36 mouse cellular contexts compared by ENCODE assay signal in the genomic region with DNA sequence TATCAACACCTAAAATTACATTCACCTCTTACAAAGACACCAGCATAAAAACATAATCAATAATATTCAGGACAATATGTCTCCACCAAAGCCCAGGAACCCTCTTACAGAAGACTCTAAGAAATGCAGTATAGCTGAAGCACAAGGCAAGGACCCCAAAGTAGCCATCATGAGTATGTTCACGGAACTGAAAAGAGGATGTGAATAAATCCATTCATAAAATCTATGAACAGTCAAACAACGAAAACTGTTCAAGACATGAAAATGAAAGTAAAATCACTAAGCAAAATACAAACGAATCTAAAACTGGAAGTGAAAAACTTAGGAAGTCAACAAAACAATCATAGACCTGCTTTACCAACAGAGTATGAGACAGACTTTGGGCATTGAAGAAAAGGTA. TPM values are rescaled to one million over a fixed set of nuclear protein-coding genes. Genes with fewer than 3 reads are reported as not detected.
DNase-seq lines count a peak whose midpoint lies in the region; ATAC-seq and TF ChIP-seq lines count a peak whose summit lies in the region.
"Had no signal": no experiment of that assay in that cellular context is flagged by ENCODE, and none has a peak within 500 bp of the region (broad histone marks: within the 10 kb centered on the region; RNA-seq: fewer than 3 reads in every experiment).

No protein-coding gene starts in this region.

- dilution Hi-C loops in CH12.LX (cut with MboI; ENCODE audit: extremely low pct_ligation_motif_present, extremely low pct_unique_long_range_greater_than_20kb, low sequenced_read_pairs) = no loop called here

- no peak overlapping the region for H3K27ac ChIP-seq in CH12.LX (ENCODE audit: insufficient read depth, low read depth)
- no peak overlapping the region for H3K27ac ChIP-seq in intestine, postnatal 0 days (ENCODE audit: low read depth, low read length)
- H3K27ac ChIP-seq: hindbrain, embryonic 13.5 days; limb, embryonic 10.5 days; limb, embryonic 15.5 days; liver, embryonic 15.5 days; midbrain, embryonic 13.5 days had no signal

- H3K4me3 ChIP-seq in CH12.LX (replicated peaks in 1 of 3; ENCODE audit: low read depth in 2 of 3, low read length in 2 of 3, poor library complexity in 1 of 3) = no peak overlapping the region
- H3K4me3 ChIP-seq in intestine, postnatal 0 days (ENCODE audit: low read depth, low read length) = no peak overlapping the region
- H3K4me3 ChIP-seq: erythroblast, embryonic 14.5 days; hindbrain, embryonic 13.5 days; limb, embryonic 10.5 days; limb, embryonic 15.5 days; liver, embryonic 15.5 days; midbrain, embryonic 13.5 days had no signal

- no peak overlapping the region for H3K9ac ChIP-seq in CH12.LX (ENCODE audit: insufficient read depth, low read depth)
- H3K9ac ChIP-seq in intestine, postnatal 0 days (ENCODE audit: low read depth, low read length) = no peak overlapping the region
- H3K9ac ChIP-seq: forebrain, postnatal 0 days; hindbrain, embryonic 13.5 days; limb, embryonic 15.5 days; liver, embryonic 15.5 days; lung, embryonic 14.5 days; midbrain, embryonic 13.5 days had no signal

- TF ChIP-seq EP300 in CH12.LX (IDR thresholded peaks at IDR 0.05; ENCODE audit: low read length) = peak; percentile 98

- peak overlapping the region; percentile 75 for H3K4me2 ChIP-seq in CH12.LX (ENCODE audit: insufficient read depth, low read depth, poor library complexity, severe bottlenecking)
- H3K4me2 ChIP-seq in intestine, postnatal 0 days (replicated peaks; ENCODE audit: low read depth) = no peak overlapping the region
- H3K4me2 ChIP-seq: heart, embryonic 11.5 days; hindbrain, embryonic 13.5 days; limb, embryonic 15.5 days; liver, embryonic 15.5 days; lung, embryonic 14.5 days; midbrain, embryonic 13.5 days had no signal

- TF ChIP-seq POLR2A in CH12.LX (IDR thresholded peaks at IDR 0.05; ENCODE audit: low read depth, low read length) = no peak

- TF ChIP-seq RAD21 in CH12.LX (IDR thresholded peaks at IDR 0.05; ENCODE audit: low read depth, low read length) = no peak; the same call in 1 of the 2 replicates

- in situ Hi-C loops in CH12.LX (cut with MboI; ENCODE audit: low pct_ligation_motif_present, low pct_unique_long_range_greater_than_20kb, low sequenced_read_pairs) = loop anchor here (5.0 to 25.0 kb wide), 4 partner anchors 53 to 654 kb away; a partner anchor contains a TSS

- no peaks in the 10 kb centered on the region for H3K27me3 ChIP-seq in CH12.LX (replicated peaks)
- no peaks in the 10 kb centered on the region for H3K27me3 ChIP-seq in intestine, postnatal 0 days (replicated peaks; ENCODE audit: control insufficient read depth, insufficient read depth, low read length)
- H3K27me3 ChIP-seq: hindbrain, embryonic 13.5 days; limb, embryonic 15.5 days; liver, embryonic 15.5 days; midbrain, embryonic 13.5 days had no signal

- H3K9me3 ChIP-seq in CH12.LX (replicated peaks; ENCODE audit: low read length) = no peaks in the 10 kb centered on the region
- H3K9me3 ChIP-seq in intestine, postnatal 0 days (ENCODE audit: control insufficient read depth) = no peaks in the 10 kb centered on the region
- H3K9me3 ChIP-seq: G1E; hindbrain, embryonic 13.5 days; limb, embryonic 10.5 days; limb, embryonic 15.5 days; liver, embryonic 15.5 days; midbrain, embryonic 13.5 days had no signal

- H3K36me3 ChIP-seq in CH12.LX (replicated peaks in 1 of 2; ENCODE audit: control insufficient read depth in 1 of 2, insufficient read depth in 1 of 2, low read length in 1 of 2) = no peaks in the 10 kb centered on the region
- H3K36me3 ChIP-seq in intestine, postnatal 0 days (ENCODE audit: control insufficient read depth, insufficient read depth) = no peaks in the 10 kb centered on the region
- H3K36me3 ChIP-seq: G1E; hindbrain, embryonic 13.5 days; limb, embryonic 10.5 days; limb, embryonic 15.5 days; liver, embryonic 15.5 days; midbrain, embryonic 13.5 days had no signal

- no peaks in the 10 kb centered on the region for H3K79me2 ChIP-seq in CH12.LX (replicated peaks; ENCODE audit: control insufficient read depth, extremely low read depth, insufficient read depth, poor library complexity, severe bottlenecking)

- no peak for TF ChIP-seq CTCF in CH12.LX (conservative IDR thresholded peaks at IDR 0.05 in 1 of 2, IDR thresholded peaks at IDR 0.05 in 1 of 2; ENCODE audit: low read depth in 2 of 2, low read length in 2 of 2)
- no peak for TF ChIP-seq CTCF in intestine, postnatal 0 days (IDR thresholded peaks at IDR 0.05; ENCODE audit: low read depth)

- H3K4me1 ChIP-seq in CH12.LX (ENCODE audit: control insufficient read depth in 1 of 2, insufficient read depth in 2 of 2) = peaks cover 10 to 52% of the 10 kb centered on the region in 2 experiments; a peak in 3 of 4 replicates
- H3K4me1 ChIP-seq in intestine, postnatal 0 days (replicated peaks; ENCODE audit: control insufficient read depth, insufficient read depth, low read length) = 0 out of 2 replicates have a peak, but pooled peaks cover 6% of the 10 kb centered on the region
- H3K4me1 ChIP-seq: hindbrain, embryonic 13.5 days; limb, embryonic 15.5 days; liver, embryonic 15.5 days; midbrain, embryonic 13.5 days had no signal

- WGBS in intestine, postnatal 0 days = 75% methylated on average over 3 of the region's 3 CpGs

- ATAC-seq in monocyte, adult 5-6 weeks (replicated peaks; ENCODE audit: insufficient number of reproducible peaks, low FRiP score, low TSS enrichment, poor library complexity, severe bottlenecking) = peak; percentile 42; the same call in 1 of the 2 replicates
- no peak for ATAC-seq in intestine, postnatal 0 days
- ATAC-seq: forebrain, postnatal 0 days; midbrain, embryonic 13.5 days had no signal

- peak; percentile 5 for DNase-seq in 416B (ENCODE audit: low read depth)
- DNase-seq in CH12.LX (ENCODE audit: extremely low read depth) = peak; percentile 61
- DNase-seq in induced T-regulatory cell, adult 2 months (ENCODE audit: low read depth) = peak; percentile 41
- no peak for DNase-seq in cerebellum, adult 18-20 months
- DNase-seq in right cerebral cortex, adult 18-20 months = no peak
- DNase-seq: adrenal gland, postnatal 14 days; cerebellum, adult 11 months; cerebellum, postnatal 10 days; forebrain, postnatal 0 days; gastrocnemius, postnatal 10 days; heart, adult 18-20 months; heart, postnatal 36 days; kidney, adult 18-20 months; kidney, postnatal 4 days; lung, embryonic 14.5 days; lung, postnatal 14 days; retina, postnatal 1 day; right cerebral cortex, postnatal 25 days; thymus, postnatal 14 days had no signal

TF ChIP-seq in CH12.LX, 34 proteins besides CTCF, POLR2A, EP300 and RAD21 (continues in another document):
- TF ChIP-seq ZKSCAN1 (IDR thresholded peaks at IDR 0.05; ENCODE audit: borderline replicate concordance, low read depth, low read length) = no peak
- TF ChIP-seq KAT2A (IDR thresholded peaks at IDR 0.05; ENCODE audit: insufficient replicate concordance, low read length) = 0 out of 2 replicates have a peak, but pooled peaks have one; percentile 29
- TF ChIP-seq USF1 (IDR thresholded peaks at IDR 0.05; ENCODE audit: low read depth, low read length) = no peak
- TF ChIP-seq BHLHE40 (IDR thresholded peaks at IDR 0.05; ENCODE audit: low read depth, low read length) = peak; percentile 68
- TF ChIP-seq HCFC1 (IDR thresholded peaks at IDR 0.05; ENCODE audit: low read depth, low read length) = peak; percentile 27; the same call in 1 of the 2 replicates
- 0 out of 2 replicates have a peak, but pooled peaks have one; percentile 23 for TF ChIP-seq ZNF384 (IDR thresholded peaks at IDR 0.05; ENCODE audit: low read depth, low read length)
- no peak for TF ChIP-seq UBTF (IDR thresholded peaks at IDR 0.05; ENCODE audit: low read depth, low read length)
- TF ChIP-seq PAX5 (IDR thresholded peaks at IDR 0.05; ENCODE audit: low read length) = no peak
- no peak for TF ChIP-seq ELF1 (IDR thresholded peaks at IDR 0.05; ENCODE audit: low read depth, low read length)
- peak; percentile 72; the same call in 1 of the 2 replicates for TF ChIP-seq MEF2A (IDR thresholded peaks at IDR 0.05; ENCODE audit: borderline replicate concordance, low read depth, low read length)
- peak; percentile 95 for TF ChIP-seq IRF4 (IDR thresholded peaks at IDR 0.05; ENCODE audit: low read depth, low read length)
- TF ChIP-seq RCOR1 (conservative IDR thresholded peaks at IDR 0.05; ENCODE audit: low read depth, low read length) = peak; percentile 85; the same call in 1 of the 2 replicates
- TF ChIP-seq MAFK (IDR thresholded peaks at IDR 0.05; ENCODE audit: insufficient replicate concordance, low read length) = 0 out of 2 replicates have a peak, but pooled peaks have one; percentile 60
- peak; percentile 91 for TF ChIP-seq ETS1 (conservative IDR thresholded peaks at IDR 0.05; ENCODE audit: low read depth, low read length)
- TF ChIP-seq TCF12 (IDR thresholded peaks at IDR 0.05; ENCODE audit: low read depth, low read length) = peak; percentile 38; the same call in 1 of the 2 replicates
- no peak for TF ChIP-seq POLR2AphosphoS2 (IDR thresholded peaks at IDR 0.05; ENCODE audit: low read depth, low read length)
- 0 out of 2 replicates have a peak, but pooled peaks have one; percentile 29 for TF ChIP-seq MAZ (IDR thresholded peaks at IDR 0.05; ENCODE audit: low read depth, low read length)
- peak; percentile 75 for TF ChIP-seq CHD2 (IDR thresholded peaks at IDR 0.05; ENCODE audit: low read length)
- TF ChIP-seq SMC3 (IDR thresholded peaks at IDR 0.05; ENCODE audit: low read depth, low read length) = no peak
- TF ChIP-seq MYC (IDR thresholded peaks at IDR 0.05; ENCODE audit: low read depth, low read length) = no peak
- TF ChIP-seq NRF1 (IDR thresholded peaks at IDR 0.05; ENCODE audit: low read depth, low read length) = no peak

RNA-seq across cellular contexts. Expression of a gene that starts 10.2 kb away (rescaled TPM):
- total RNA-seq in CH12.LX (2012; rRNA removed) (not detected in 2 replicates), CH12.LX (2014; rRNA removed) (not detected in 2 replicates)
- polyA plus RNA-seq in CH12.LX (2012; ENCODE audit: insufficient read length, low read depth) = 0.27 TPM in 1 of 2 replicates, not detected in the other
- 2.3 TPM in 1 of 3 replicates, not detected in the others for total RNA-seq in monocyte, adult 5-6 weeks (2017)
- 0.16 TPM in 1 of 2 replicates, not detected in the other for polyA plus RNA-seq in intestine, postnatal 0 days (2015; fragmentation: Nextera tagmentation; extraction: Ambion mirVana)
- total RNA-seq: adrenal gland, postnatal 14 days; forebrain, postnatal 0 days; G1E; left cerebral cortex, postnatal 10 days; megakaryocyte-erythroid progenitor cell, adult 5-6 weeks had no signal
- polyA plus RNA-seq: cortical plate, adult 2 months; embryonic facial prominence, embryonic 14.5 days; erythroblast, embryonic 14.5 days; forebrain, embryonic 11.5 days; forebrain, postnatal 0 days; G1E; hindbrain, embryonic 13.5 days; kidney, embryonic 16.5 days; limb, embryonic 10.5 days; limb, embryonic 15.5 days; liver, embryonic 15.5 days; lung, embryonic 14.5 days; midbrain, embryonic 13.5 days; stomach, embryonic 16.5 days had no signal

RNA-seq across cellular contexts. Expression of a gene that starts 56.8 kb away (rescaled TPM):
- total RNA-seq in CH12.LX (2012; rRNA removed) = 9.8 and 11.9 TPM in 2 replicates
- total RNA-seq in CH12.LX (2014; rRNA removed) = 38.9 and 44.1 TPM in 2 replicates
- polyA plus RNA-seq in CH12.LX (2012; ENCODE audit: insufficient read length, low read depth) = 41.2 and 43.1 TPM in 2 replicates
- total RNA-seq in monocyte, adult 5-6 weeks (2017) = 148 to 312 TPM (median 231 TPM) in 3 replicates
- polyA plus RNA-seq in intestine, postnatal 0 days (2015; fragmentation: Nextera tagmentation; extraction: Ambion mirVana) = 13.0 and 13.8 TPM in 2 replicates
- polyA plus RNA-seq: G1E had no signal

RNA-seq across cellular contexts. Expression of a gene that starts 57.2 kb away (rescaled TPM):
- 1.7 and 2.5 TPM in 2 replicates for total RNA-seq in CH12.LX (2012; rRNA removed)
- total RNA-seq in CH12.LX (2014; rRNA removed) = 9.3 and 11.5 TPM in 2 replicates
- polyA plus RNA-seq in CH12.LX (2012; ENCODE audit: insufficient read length, low read depth) = 23.0 and 24.9 TPM in 2 replicates
- 17.5 to 61.2 TPM (median 52.8 TPM) in 3 replicates for total RNA-seq in monocyte, adult 5-6 weeks (2017)
- 598 and 670 TPM in 2 replicates for polyA plus RNA-seq in intestine, postnatal 0 days (2015; fragmentation: Nextera tagmentation; extraction: Ambion mirVana)
- polyA plus RNA-seq: erythroblast, embryonic 14.5 days; G1E had no signal

Comparison
In these comparisons a context has a peak if more than half of its experiments do, and no peak if none do; other contexts are left out.
1. DNase-seq: peak in 416B (single experiment), CH12.LX (single experiment) and induced T-regulatory cell, adult 2 months (single experiment); none in cerebellum, adult 18-20 months (0 of 2) and right cerebral cortex, adult 18-20 months (single experiment).